Mouse (Mus musculus) embryonic fibroblast, embryonic 13.5 days (primary cell): ENCODE results near the gene Olfr706. TPM values are rescaled to one million over a fixed set of nuclear protein-coding genes. Genes with fewer than 3 reads are reported as not detected.
"Not testable (repeated sequence)": the region's sequence is repeated elsewhere in the genome, so short reads cannot be mapped to it uniquely, and the experiment has no call there.

ENCODE experiments used
- H3K27ac ChIP-seq: 2 replicates; pipeline ENCODE4 v1.5.1; 2012; ENCODE audit warnings: low read length, control low read depth, inconsistent platforms; ENCODE audit not compliant: insufficient read depth
- H3K4me1 ChIP-seq: 2 replicates; pipeline ENCODE4 v1.6.1; 2011; ENCODE audit warnings: low read length; ENCODE audit not compliant: control insufficient read depth, insufficient read depth
- H3K4me3 ChIP-seq: 2 replicates; pipeline ENCODE4 v1.5.1; 2011; ENCODE audit warnings: mild to moderate bottlenecking, control low read depth, low read length; ENCODE audit not compliant: insufficient read depth
- CTCF ChIP-seq: IDR thresholded peaks from 2 replicates; pipeline ENCODE4 v1.5.1; 2011; ENCODE audit warnings: mild to moderate bottlenecking, control low read depth, low read length, moderate library complexity, borderline replicate concordance; ENCODE audit not compliant: insufficient read depth
- POLR2A ChIP-seq: IDR thresholded peaks from 2 replicates; pipeline ENCODE4 v1.6.1; 2011; ENCODE audit warnings: low read depth, mild to moderate bottlenecking, control low read depth, low read length, moderate library complexity
- polyA plus RNA-seq: library from polyadenylated mRNA; stranded (reverse); fragments of >200 nt; gene quantifications from 2 replicates; pipeline ENCODE4 v1.2.4, GENCODE M21; 2011; ENCODE audit warnings: low read depth; ENCODE audit not compliant: missing spikeins, insufficient read length

Gene Olfr706
- polyA plus RNA-seq: not detected in 2 replicates

DNA sequence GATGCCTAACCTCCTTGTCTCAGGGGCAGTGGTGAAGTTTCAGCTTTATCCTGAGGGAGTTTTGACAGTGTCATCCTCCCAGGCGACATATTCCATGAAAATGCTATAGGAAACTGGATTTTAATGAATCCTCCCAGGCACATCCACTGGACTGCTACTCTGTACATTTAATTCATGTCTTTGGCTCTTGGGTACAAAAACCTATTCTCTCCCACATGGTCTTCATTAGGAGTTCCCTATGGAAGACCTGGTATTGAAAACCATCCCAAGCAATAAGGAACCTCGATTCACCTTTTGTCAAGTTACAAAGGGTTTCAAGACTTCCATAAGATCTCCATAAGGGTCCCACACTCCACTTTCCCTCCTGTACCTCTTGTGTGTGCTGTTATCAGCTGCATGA lies at the start of gene Olfr706:
Olfr706 (minus strand) TSS at position 101 of the 400 bp plus-strand sequence.
- Histone ChIP-seq H3K4me1 (no peaks in the 10 kb centered on the region), H3K27ac (no peak within 1 kb of the TSS), H3K4me3 (no peak within 1 kb of the TSS)
- TF ChIP-seq CTCF (no peak), POLR2A (no peak)

- Histone ChIP-seq H3K4me3 (no peak within 1 kb of the TSS), H3K27ac (no peak within 1 kb of the TSS), H3K4me1 (no peaks in the 10 kb centered on the region)
- TF ChIP-seq POLR2A (no peak), CTCF (no peak)
These were observed 44.2 kb upstream of the Olfr706 start, which contains the start of gene Olfr709-ps1 for GRCm38 (mm10) chr7:106932119-106932518. Gene Olfr709-ps1, minus strand, starts transcription at chr7:106932219.

GRCm38 (mm10) chr7:106920961-106921360 lies 33.0 kb upstream of the Olfr706 start:
- not testable (repeated sequence) for H3K4me3 ChIP-seq, H3K4me1 ChIP-seq, H3K27ac ChIP-seq

- H3K27ac ChIP-seq: no peak within 1 kb of the TSS
- H3K4me3 ChIP-seq: no peak within 1 kb of the TSS
- H3K4me1 ChIP-seq: no peaks in the 10 kb centered on the region
- no peak for TF ChIP-seq POLR2A
- TF ChIP-seq CTCF: no peak
These were observed 19.7 kb upstream of the Olfr706 start, which contains the start of gene Olfr1532-ps1 for GRCm38 (mm10) chr7:106907676-106908075. Gene Olfr1532-ps1, plus strand, starts transcription at chr7:106908001.

DNA sequence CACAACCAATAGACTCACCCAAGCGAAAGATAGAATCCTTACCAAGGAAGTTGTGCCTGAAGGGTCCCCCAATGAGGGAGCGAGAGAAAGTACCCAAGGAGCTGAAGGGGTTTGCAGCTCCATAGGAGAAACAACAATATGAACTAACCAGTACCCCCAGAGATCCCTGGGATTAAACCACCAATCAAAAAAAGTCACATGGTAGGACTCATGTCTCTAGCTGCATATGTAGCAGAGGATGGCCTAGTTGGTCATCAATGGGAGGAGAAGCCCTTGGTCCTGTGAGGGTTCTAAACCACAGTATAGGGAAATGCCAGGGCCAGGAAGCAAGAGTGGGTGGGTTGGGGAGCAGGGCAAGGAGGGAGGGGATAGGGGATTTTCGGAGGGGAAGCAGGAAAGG lies 13.2 kb upstream of the Olfr706 start, which contains the start of gene Olfr707:
Olfr707 (minus strand) TSS at position 101 of the 400 bp plus-strand sequence.
- H3K4me1 ChIP-seq, H3K4me3 ChIP-seq, H3K27ac ChIP-seq: not testable (repeated sequence)

GRCm38 (mm10) chr7:106876791-106877190 lies 11.2 kb downstream of the Olfr706 start, which contains the start of gene Olfr705:
Gene Olfr705, minus strand, starts transcription at chr7:106876891.
- Histone ChIP-seq H3K4me3 (no peak within 1 kb of the TSS), H3K4me1 (no peaks in the 10 kb centered on the region), H3K27ac (no peak within 1 kb of the TSS)
- TF ChIP-seq CTCF (no peak), POLR2A (no peak)

- no peak for TF ChIP-seq CTCF
- TF ChIP-seq POLR2A: no peak
- no peak within 1 kb of the TSS for H3K4me3 ChIP-seq
- H3K27ac ChIP-seq: no peak within 1 kb of the TSS
- H3K4me1 ChIP-seq: no peaks in the 10 kb centered on the region
These were observed 25.1 kb downstream of the Olfr706 start, which contains the start of gene Olfr704 for GRCm38 (mm10) chr7:106862885-106863284. Gene Olfr704, plus strand, starts transcription at chr7:106863185.

DNA sequence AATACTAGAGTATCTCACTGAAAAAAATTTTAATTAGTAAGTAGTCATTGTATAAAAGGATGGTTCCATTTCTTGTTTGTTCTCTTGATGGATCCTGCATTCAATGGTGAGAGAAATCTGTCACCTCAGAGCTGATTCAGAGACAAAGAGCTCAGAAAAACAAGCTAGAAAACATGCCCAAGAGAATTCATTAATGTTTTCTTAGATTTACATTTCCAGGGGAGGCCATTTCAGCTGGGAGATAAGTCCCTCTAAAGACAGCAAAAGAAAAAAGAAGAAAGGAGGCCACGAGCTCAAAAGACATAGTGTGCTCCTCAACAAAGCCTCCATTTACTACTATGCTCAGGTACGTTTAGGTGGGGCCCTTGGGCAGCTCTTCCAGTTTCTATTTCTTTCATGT lies 44.9 kb downstream of the Olfr706 start, which contains the start of gene Olfr703:
Olfr703 (plus strand) TSS at position 301 of the 400 bp plus-strand sequence.
- TF ChIP-seq POLR2A (no peak), CTCF (no peak)
- H3K4me3 ChIP-seq: no peak within 1 kb of the TSS
- H3K27ac ChIP-seq: no peak within 1 kb of the TSS
- H3K4me1 ChIP-seq: no peaks in the 10 kb centered on the region

GRCm38 (mm10) chr7:106833793-106834192 lies 54.2 kb downstream of the Olfr706 start, which contains the start of gene Olfr702:
Gene Olfr702, minus strand, starts transcription at chr7:106833893.
- Histone ChIP-seq H3K27ac (no peak within 1 kb of the TSS), H3K4me3 (no peak within 1 kb of the TSS), H3K4me1 (no peaks in the 10 kb centered on the region)
- no peak for TF ChIP-seq CTCF
- TF ChIP-seq POLR2A: no peak

Other genes with a start within 250 kb of the Olfr706 start
- not detected in 2 replicates for gene Olfr693, start 207.6 kb downstream of the Olfr706 start, polyA plus RNA-seq
- not detected in 2 replicates for gene Olfr694, start 196.3 kb downstream of the Olfr706 start, polyA plus RNA-seq
- gene Olfr695, start 171.8 kb downstream of the Olfr706 start, polyA plus RNA-seq: not detected in 2 replicates
- not detected in 2 replicates for gene Olfr697, start 145.7 kb downstream of the Olfr706 start, polyA plus RNA-seq
- gene Olfr698, start 132.8 kb downstream of the Olfr706 start, polyA plus RNA-seq: not detected in 2 replicates
- not detected in 2 replicates for gene Olfr699, start 95.0 kb downstream of the Olfr706 start, polyA plus RNA-seq
- not detected in 2 replicates for gene Olfr700, start 79.3 kb downstream of the Olfr706 start, polyA plus RNA-seq
- not detected in 2 replicates for gene Olfr701, start 74.0 kb downstream of the Olfr706 start, polyA plus RNA-seq
- gene Olfr702, start 54.3 kb downstream of the Olfr706 start, polyA plus RNA-seq: not detected in 2 replicates
- gene Olfr703, start 44.8 kb downstream of the Olfr706 start, polyA plus RNA-seq: not detected in 2 replicates
- gene Olfr704, start 25.0 kb downstream of the Olfr706 start, polyA plus RNA-seq: not detected in 2 replicates
- not detected in 2 replicates for gene Olfr705, start 11.3 kb downstream of the Olfr706 start, polyA plus RNA-seq
- not detected in 2 replicates for gene Olfr707, start 13.1 kb upstream of the Olfr706 start, polyA plus RNA-seq
- gene Olfr1532-ps1, start 19.8 kb upstream of the Olfr706 start, polyA plus RNA-seq: not detected in 2 replicates
- not detected in 2 replicates for gene Olfr709-ps1, start 44.1 kb upstream of the Olfr706 start, polyA plus RNA-seq
- not detected in 2 replicates for gene Olfr710, start 60.1 kb upstream of the Olfr706 start, polyA plus RNA-seq
- gene Olfr6, start 75.8 kb upstream of the Olfr706 start, polyA plus RNA-seq: not detected in 2 replicates
- not detected in 2 replicates for gene Olfr711, start 87.3 kb upstream of the Olfr706 start, polyA plus RNA-seq
- not detected in 2 replicates for gene Olfr2, start 117.9 kb upstream of the Olfr706 start, polyA plus RNA-seq
- not detected in 2 replicates for gene Olfr713, start 143.0 kb upstream of the Olfr706 start, polyA plus RNA-seq
- gene Olfr714, start 182.8 kb upstream of the Olfr706 start, polyA plus RNA-seq: not detected in 2 replicates
- gene Olfr17, start 205.1 kb upstream of the Olfr706 start, polyA plus RNA-seq: not detected in 2 replicates
- not detected in 2 replicates for gene Olfr715b, start 222.2 kb upstream of the Olfr706 start, polyA plus RNA-seq
- not detected in 2 replicates for gene Olfr715, start 242.9 kb upstream of the Olfr706 start, polyA plus RNA-seq